8 mouse cellular contexts compared by ENCODE assay signal in genomic region chr1:166940146-166941076, GRCm38 (mm10).
DNase-seq lines count a peak whose midpoint lies in the region; ATAC-seq and TF ChIP-seq lines count a peak whose summit lies in the region.
"Not testable (repeated sequence)": the region's sequence is repeated elsewhere in the genome, so short reads cannot be mapped to it uniquely, and the experiment has no call there.

No protein-coding gene starts in this region.

- H3K4me1 ChIP-seq in embryonic facial prominence, embryonic 15.5 days; heart, embryonic 10.5 days; hindbrain, embryonic 14.5 days (replicated peaks; ENCODE audit: control insufficient read depth, insufficient read depth, low read length); kidney, postnatal 0 days (replicated peaks; ENCODE audit: insufficient read depth, low read length); lung, embryonic 15.5 days; neural tube, embryonic 11.5 days (ENCODE audit: control insufficient read depth, insufficient read depth, low read length); stomach, embryonic 16.5 days (ENCODE audit: control insufficient read depth, insufficient read depth, low read length): not testable (repeated sequence)

- not testable (repeated sequence) for H3K27ac ChIP-seq in embryonic facial prominence, embryonic 15.5 days (replicated peaks); heart, embryonic 10.5 days; kidney, postnatal 0 days; lung, embryonic 15.5 days; neural tube, embryonic 11.5 days (ENCODE audit: low read depth, low read length); stomach, embryonic 16.5 days (ENCODE audit: low read length)
- peak overlapping the region; percentile 43; the same call in 1 of the 2 replicates for H3K27ac ChIP-seq in hindbrain, embryonic 14.5 days

- DNase-seq in brain, adult 2 months (ENCODE audit: low read depth, low spot score): peak; percentile 72
- DNase-seq in heart, embryonic 10.5 days (ENCODE audit: low spot score): not testable (repeated sequence)
- DNase-seq in hindbrain, embryonic 14.5 days (ENCODE audit: low spot score): peak; percentile 26
- peak; percentile 3 for DNase-seq in kidney, postnatal 0 days (ENCODE audit: low spot score)
- DNase-seq in neural tube, embryonic 11.5 days (ENCODE audit: low spot score): peak; percentile 14

- H3K4me2 ChIP-seq in embryonic facial prominence, embryonic 15.5 days (replicated peaks): 0 out of 2 replicates have a peak overlapping the region, but pooled peaks have one; percentile 10
- peak overlapping the region; percentile 39 for H3K4me2 ChIP-seq in hindbrain, embryonic 14.5 days (replicated peaks)
- H3K4me2 ChIP-seq in kidney, postnatal 0 days (ENCODE audit: low read length); neural tube, embryonic 11.5 days (ENCODE audit: low read depth): not testable (repeated sequence)
- peak overlapping the region; percentile 35; the same call in 1 of the 2 replicates for H3K4me2 ChIP-seq in lung, embryonic 15.5 days
- H3K4me2 ChIP-seq in stomach, embryonic 16.5 days (ENCODE audit: low read depth, low read length): 0 out of 2 replicates have a peak overlapping the region, but pooled peaks have one; percentile 24

- WGBS in embryonic facial prominence, embryonic 15.5 days: 56% methylated on average over 31 of the region's 31 CpGs
- 59% methylated on average over 31 of the region's 31 CpGs for WGBS in heart, embryonic 10.5 days
- 56% methylated on average over 31 of the region's 31 CpGs for WGBS in hindbrain, embryonic 14.5 days
- 69% methylated on average over 31 of the region's 31 CpGs for WGBS in kidney, postnatal 0 days
- WGBS in lung, embryonic 15.5 days: 44% methylated on average over 31 of the region's 31 CpGs
- WGBS in neural tube, embryonic 11.5 days: 59% methylated on average over 31 of the region's 31 CpGs
- 55% methylated on average over 31 of the region's 31 CpGs for WGBS in stomach, embryonic 16.5 days

- ATAC-seq in embryonic facial prominence, embryonic 15.5 days (ENCODE audit: insufficient number of reproducible peaks, low FRiP score, low TSS enrichment, low read depth); kidney, postnatal 0 days (replicated peaks; ENCODE audit: low FRiP score, low read depth); lung, embryonic 15.5 days (ENCODE audit: borderline replicate concordance, extremely low read depth, low FRiP score, low TSS enrichment); stomach, embryonic 16.5 days (ENCODE audit: insufficient read depth, low FRiP score): not testable (repeated sequence)
- peak; percentile 73 for ATAC-seq in hindbrain, embryonic 14.5 days (ENCODE audit: low FRiP score)
- 0 out of 2 replicates have a peak, but pooled peaks have one; percentile 38 for ATAC-seq in neural tube, embryonic 11.5 days (ENCODE audit: insufficient read depth, low FRiP score, low TSS enrichment)

- H3K36me3 ChIP-seq in embryonic facial prominence, embryonic 15.5 days; heart, embryonic 10.5 days; hindbrain, embryonic 14.5 days (replicated peaks; ENCODE audit: control insufficient read depth, insufficient read depth); kidney, postnatal 0 days (ENCODE audit: insufficient read depth, low read length); lung, embryonic 15.5 days; neural tube, embryonic 11.5 days (ENCODE audit: control insufficient read depth, insufficient read depth, low read length); stomach, embryonic 16.5 days (ENCODE audit: control insufficient read depth, insufficient read depth, low read length): not testable (repeated sequence)

- H3K27me3 ChIP-seq in embryonic facial prominence, embryonic 15.5 days; heart, embryonic 10.5 days (ENCODE audit: insufficient read depth, poor library complexity, severe bottlenecking); hindbrain, embryonic 14.5 days (ENCODE audit: control insufficient read depth, insufficient read depth, low read length); kidney, postnatal 0 days (ENCODE audit: insufficient read depth, low read length); lung, embryonic 15.5 days; neural tube, embryonic 11.5 days (ENCODE audit: control insufficient read depth, insufficient read depth, low read length); stomach, embryonic 16.5 days (ENCODE audit: control insufficient read depth, insufficient read depth, low read length): not testable (repeated sequence)

- H3K4me3 ChIP-seq in embryonic facial prominence, embryonic 15.5 days (replicated peaks): peak overlapping the region; percentile 32
- peak overlapping the region; percentile 35 for H3K4me3 ChIP-seq in heart, embryonic 10.5 days
- peak overlapping the region; percentile 24 for H3K4me3 ChIP-seq in hindbrain, embryonic 14.5 days (replicated peaks; ENCODE audit: low read length)
- not testable (repeated sequence) for H3K4me3 ChIP-seq in kidney, postnatal 0 days (replicated peaks; ENCODE audit: low read depth, low read length); neural tube, embryonic 11.5 days (ENCODE audit: low read depth, low read length)
- peak overlapping the region; percentile 26 for H3K4me3 ChIP-seq in lung, embryonic 15.5 days
- peak overlapping the region; percentile 22 for H3K4me3 ChIP-seq in stomach, embryonic 16.5 days (replicated peaks; ENCODE audit: low read length)

- TF ChIP-seq CTCF in kidney, postnatal 0 days (IDR thresholded peaks at IDR 0.05; ENCODE audit: low read depth): not testable (repeated sequence)

- not testable (repeated sequence) for H3K9me3 ChIP-seq in embryonic facial prominence, embryonic 15.5 days (replicated peaks); heart, embryonic 10.5 days; hindbrain, embryonic 14.5 days (ENCODE audit: control insufficient read depth, low read length); kidney, postnatal 0 days (replicated peaks; ENCODE audit: low read length); lung, embryonic 15.5 days; neural tube, embryonic 11.5 days (ENCODE audit: control insufficient read depth, low read length); stomach, embryonic 16.5 days (replicated peaks; ENCODE audit: control insufficient read depth, low read length)

- not testable (repeated sequence) for H3K9ac ChIP-seq in embryonic facial prominence, embryonic 15.5 days; hindbrain, embryonic 14.5 days; kidney, postnatal 0 days (ENCODE audit: low read depth, low read length); lung, embryonic 15.5 days; neural tube, embryonic 11.5 days (ENCODE audit: low read length); stomach, embryonic 16.5 days (ENCODE audit: low read length)
